Mouse (Mus musculus) limb, embryonic 10.5 days (tissue): ENCODE measurements around the gene Pin4. TPM values are rescaled to one million over a fixed set of nuclear protein-coding genes. Genes with fewer than 3 reads are reported as not detected.

Experiments used
- DNase-seq: peaks from one replicate; pipeline ENCODE4 v3.0.0-alpha.2; 2017; ENCODE audit warnings: low spot score
- H3K27ac ChIP-seq: fragments of 300-500 bp; sonication (generic); 2 replicates; pipeline ENCODE4 v1.5.1; 2016; ENCODE audit warnings: mild to moderate bottlenecking
- H3K27me3 ChIP-seq: fragments of 300-500 bp; sonication (generic); 2 replicates; pipeline ENCODE4 v1.6.1; 2016; ENCODE audit warnings: low read depth, mild to moderate bottlenecking; ENCODE audit not compliant: poor library complexity, severe bottlenecking
- H3K36me3 ChIP-seq: fragments of 300-500 bp; sonication (generic); 2 replicates; pipeline ENCODE4 v1.6.1; 2016; ENCODE audit warnings: mild to moderate bottlenecking, moderate library complexity
- H3K4me1 ChIP-seq: fragments of 300-500 bp; sonication (generic); 2 replicates; pipeline ENCODE4 v1.6.1; 2016
- H3K4me3 ChIP-seq: fragments of 300-500 bp; sonication (generic); 2 replicates; pipeline ENCODE4 v1.5.1; 2016; ENCODE audit warnings: mild to moderate bottlenecking, moderate library complexity
- H3K9me3 ChIP-seq: fragments of 300-500 bp; sonication (generic); replicated peaks from 2 replicates; pipeline ENCODE4 v1.6.1; 2016; ENCODE audit warnings: mild to moderate bottlenecking
- WGBS: fragments of 180-500 bp; shearing (Covaris S2); methylation state at CpG from one replicate; pipeline ENCODE4 v1.1.7; 2016; 5-methylcytosine and 5-hydroxymethylcytosine counted together
- polyA plus RNA-seq: library from polyadenylated mRNA; unstranded; fragments of >200 nt; fragmentation: Nextera tagmentation; extraction: Ambion mirVana; gene quantifications from 2 replicates; pipeline ENCODE4 v1.2.1, GENCODE M21; 2016

The Pin4 gene
- polyA plus RNA-seq, 1 experiment from 2014 or later = 81.2 TPM

DNA sequence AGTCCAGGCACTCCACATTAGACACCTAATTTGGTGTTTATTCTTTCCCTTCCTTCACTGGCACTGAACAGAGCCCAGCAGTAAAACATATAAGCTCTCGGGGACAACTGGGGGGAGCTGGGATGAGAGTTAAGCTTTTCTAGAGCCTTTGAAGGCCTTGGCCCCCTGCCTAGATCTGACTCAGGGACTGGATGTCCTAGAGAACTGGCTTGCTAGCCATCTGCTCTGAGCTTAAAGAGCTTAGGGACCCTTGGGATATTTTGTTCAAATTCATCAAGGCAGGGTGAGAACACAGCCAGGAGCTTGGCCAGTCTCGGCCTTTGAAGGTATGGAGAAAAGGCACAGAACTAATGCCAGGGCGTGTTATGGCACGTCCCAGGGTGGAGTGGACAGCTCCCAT is 44.3 kb downstream of the Pin4 start:
- peaks cover 56% of the 10 kb centered on the region for H3K27me3 ChIP-seq
- no peaks in the 10 kb centered on the region for H3K36me3 ChIP-seq
- no peak overlapping the region for H3K4me3 ChIP-seq
- no peaks in the 10 kb centered on the region for H3K9me3 ChIP-seq
- WGBS = 73% methylated on average over 4 of the region's 4 CpGs
- no peak for DNase-seq
- no peak overlapping the region for H3K27ac ChIP-seq
- H3K4me1 ChIP-seq = peaks cover 12% of the 10 kb centered on the region

GRCm38 (mm10) chrX:102166521-102166920 is 47.3 kb downstream of the Pin4 start:
- Histone ChIP-seq H3K4me3 (no peak overlapping the region), H3K9me3 (no peaks in the 10 kb centered on the region), H3K4me1 (peaks cover 12% of the 10 kb centered on the region), H3K27ac (peak overlapping the region; percentile 56), H3K27me3 (peaks cover 75% of the 10 kb centered on the region), H3K36me3 (no peaks in the 10 kb centered on the region)
- 35% methylated on average over 5 of the region's 5 CpGs for WGBS
- no peak for DNase-seq

GRCm38 (mm10) chrX:102166986-102167385 is 47.7 kb downstream of the Pin4 start:
- H3K27ac ChIP-seq = peak overlapping the region; percentile 56

GRCm38 (mm10) chrX:102169724-102170123 is 50.5 kb downstream of the Pin4 start:
- WGBS = 79% methylated on average over 1 of the region's 1 CpGs
- Histone ChIP-seq H3K4me3 (no peak overlapping the region), H3K27me3 (peaks cover 91% of the 10 kb centered on the region), H3K36me3 (no peaks in the 10 kb centered on the region), H3K4me1 (peaks cover 12% of the 10 kb centered on the region), H3K27ac (no peak overlapping the region), H3K9me3 (no peaks in the 10 kb centered on the region)
- no peak for DNase-seq

More at GRCm38 (mm10) chrX:102166986-102167385, 47.7 kb downstream of the Pin4 start:
- no peaks in the 10 kb centered on the region for H3K9me3 ChIP-seq
- no peaks in the 10 kb centered on the region for H3K36me3 ChIP-seq
- DNase-seq = no peak
- peaks cover 12% of the 10 kb centered on the region for H3K4me1 ChIP-seq
- WGBS = 21% methylated on average over 6 of the region's 6 CpGs
- no peak overlapping the region for H3K4me3 ChIP-seq
- peaks cover 80% of the 10 kb centered on the region for H3K27me3 ChIP-seq

- peaks cover 12% of the 10 kb centered on the region for H3K4me1 ChIP-seq
- H3K4me3 ChIP-seq = no peak overlapping the region
- no peak for DNase-seq
- no peak overlapping the region for H3K27ac ChIP-seq
- no peaks in the 10 kb centered on the region for H3K36me3 ChIP-seq
- H3K27me3 ChIP-seq = peaks cover 89% of the 10 kb centered on the region
- WGBS = 46% methylated on average over 3 of the region's 3 CpGs
- H3K9me3 ChIP-seq = no peaks in the 10 kb centered on the region
Measured at GRCm38 (mm10) chrX:102170135-102170534, 50.9 kb downstream of the Pin4 start.

DNA sequence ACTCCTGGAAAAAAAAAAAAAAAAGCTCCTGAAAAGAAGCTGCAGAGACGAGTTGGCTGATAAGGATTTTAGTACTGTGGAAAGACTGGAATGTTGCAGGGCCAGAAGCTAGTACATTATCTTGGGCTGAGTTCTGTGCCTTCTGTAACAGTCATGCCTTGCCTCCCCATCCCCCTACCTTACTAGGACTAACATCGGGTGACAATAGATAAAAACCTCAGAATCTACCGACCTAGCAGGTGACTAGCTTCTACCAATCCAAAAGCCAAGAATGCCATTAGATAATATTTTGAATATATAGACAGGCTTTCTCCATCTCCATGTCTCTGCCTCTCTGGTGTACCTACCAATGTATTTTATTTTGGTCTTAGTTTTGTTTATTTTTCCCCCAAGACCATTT is 51.7 kb downstream of the Pin4 start:
- Histone ChIP-seq H3K27me3 (peaks cover 83% of the 10 kb centered on the region), H3K36me3 (no peaks in the 10 kb centered on the region), H3K9me3 (no peaks in the 10 kb centered on the region), H3K4me3 (no peak overlapping the region), H3K4me1 (peaks cover 12% of the 10 kb centered on the region), H3K27ac (no peak overlapping the region)
- DNase-seq = no peak
- 69% methylated on average over 3 of the region's 3 CpGs for WGBS

- 92% methylated on average over 5 of the region's 5 CpGs for WGBS
- no peak overlapping the region for H3K4me3 ChIP-seq
- H3K9me3 ChIP-seq = no peaks in the 10 kb centered on the region
- DNase-seq = no peak
- H3K27ac ChIP-seq = no peak overlapping the region
- no peaks in the 10 kb centered on the region for H3K36me3 ChIP-seq
- H3K27me3 ChIP-seq = peaks cover 69% of the 10 kb centered on the region
- H3K4me1 ChIP-seq = 0 out of 2 replicates have a peak, but pooled peaks cover 2% of the 10 kb centered on the region
Measured at GRCm38 (mm10) chrX:102175538-102176287, 56.5 kb downstream of the Pin4 start.

Other genes starting within 250 kb of the Pin4 start
- gene Rtl5, start 48.1 kb upstream of the Pin4 start, polyA plus RNA-seq = 1.5 and 2.9 TPM in 2 replicates
- 22.7 and 23.7 TPM in 2 replicates for gene Ercc6l, start 37.6 kb downstream of the Pin4 start, polyA plus RNA-seq
- gene Rps4x, start 69.9 kb downstream of the Pin4 start, polyA plus RNA-seq = 679 and 777 TPM in 2 replicates
- 27.8 and 33.1 TPM in 2 replicates for gene Cited1, start 132.7 kb downstream of the Pin4 start, polyA plus RNA-seq